Mouse (Mus musculus) myocyte (in vitro differentiated cells): ENCODE measurements around the gene Hmgb2.
"Not testable (repeated sequence)": the region's sequence is repeated elsewhere in the genome, so short reads cannot be mapped to it uniquely, and the experiment has no call there.

Experiments
- CEBPB ChIP-seq: IDR thresholded peaks from 2 replicates; pipeline ENCODE4 v1.6.1; 2011; ENCODE audit warnings: mild to moderate bottlenecking, moderate library complexity; ENCODE audit not compliant: poor library complexity, insufficient read depth, severe bottlenecking
- E2F4 ChIP-seq: IDR thresholded peaks from one replicate; pipeline ENCODE4 v1.6.1; 2011; ENCODE audit warnings: mild to moderate bottlenecking, control low read depth, moderate library complexity; ENCODE audit not compliant: insufficient read depth
- MAX ChIP-seq: IDR thresholded peaks from one replicate; pipeline ENCODE4 v1.6.1; 2011; ENCODE audit warnings: low read depth, mild to moderate bottlenecking, control low read depth
- MYOD1 ChIP-seq, 3 experiments: IDR thresholded peaks; one replicate each; pipeline ENCODE4 v1.6.1; 2011; ENCODE audit warnings: control low read depth in 2 of 3, low read depth in 2 of 3, mild to moderate bottlenecking in 2 of 3, moderate library complexity in 1 of 3; ENCODE audit not compliant: insufficient read length in 2 of 3, control insufficient read depth in 1 of 3
- MYOG ChIP-seq, 3 experiments: IDR thresholded peaks; one replicate each; pipeline ENCODE4 v1.6.1; 2011; ENCODE audit warnings: control low read depth in 2 of 3, low read depth in 2 of 3, mild to moderate bottlenecking in 2 of 3; ENCODE audit not compliant: insufficient read length in 2 of 3, control insufficient read depth in 1 of 3, insufficient read depth in 1 of 3
- POLR2A ChIP-seq: IDR thresholded peaks from one replicate; pipeline ENCODE4 v1.6.1; 2011; ENCODE audit warnings: low read depth, mild to moderate bottlenecking, control low read depth, moderate library complexity; ENCODE audit not compliant: insufficient read length
- POLR2AphosphoS2 ChIP-seq: IDR thresholded peaks from one replicate; pipeline ENCODE4 v1.6.1; 2011; ENCODE audit warnings: low read depth, control low read depth; ENCODE audit not compliant: insufficient read length
- REST ChIP-seq: IDR thresholded peaks from one replicate; pipeline ENCODE4 v1.6.1; 2011; ENCODE audit warnings: mild to moderate bottlenecking, control low read depth, moderate library complexity; ENCODE audit not compliant: insufficient read depth, insufficient read length
- SRF ChIP-seq: IDR thresholded peaks from one replicate; pipeline ENCODE4 v1.6.1; 2011; ENCODE audit warnings: low read depth; ENCODE audit not compliant: control insufficient read depth, insufficient read length
- TCF12 ChIP-seq: IDR thresholded peaks from one replicate; pipeline ENCODE4 v1.6.1; 2011; ENCODE audit warnings: mild to moderate bottlenecking, control low read depth; ENCODE audit not compliant: poor library complexity, insufficient read depth, severe bottlenecking
- TCF3 ChIP-seq: IDR thresholded peaks from one replicate; pipeline ENCODE4 v1.6.1; 2011; ENCODE audit warnings: low read depth, control low read depth; ENCODE audit not compliant: insufficient read length
- USF1 ChIP-seq: IDR thresholded peaks from one replicate; pipeline ENCODE4 v1.6.1; 2011; ENCODE audit warnings: low read depth, mild to moderate bottlenecking, control low read depth, moderate library complexity

GRCm38 (mm10) chr8:57513178-57513661 lies 1.5 kb downstream of the Hmgb2 start:
- TF ChIP-seq TCF12; MYOD1 (IDR thresholded peaks at IDR 0.05; ENCODE audit: control insufficient read depth in 1 of 3, insufficient read length in 2 of 3, low read depth in 2 of 3); POLR2A; MYOG (IDR thresholded peaks at IDR 0.05; ENCODE audit: control insufficient read depth in 1 of 3, insufficient read depth in 1 of 3, insufficient read length in 2 of 3, low read depth in 2 of 3); MAX; TCF3; E2F4; USF1; REST; SRF; CEBPB; POLR2AphosphoS2: not testable (repeated sequence)
